Mouse (Mus musculus): ENCODE measurements around the gene Rasa4.
"Not testable (repeated sequence)": the region's sequence is repeated elsewhere in the genome, so short reads cannot be mapped to it uniquely, and the experiment has no call there.

Rasa4 gene

GRCm38 (mm10) chr5:136109042-136109441, 25.3 kb downstream of the Rasa4 start:
- no peak for DNase-seq (ENCODE audit: low spot score in 2 of 2)

GRCm38 (mm10) chr5:136113546-136113945, 29.8 kb downstream of the Rasa4 start:
- DNase-seq (ENCODE audit: low spot score in 2 of 2) = not testable (repeated sequence)

- peak; percentile 98 for DNase-seq (ENCODE audit: low spot score in 2 of 2)
Observed at GRCm38 (mm10) chr5:136115891-136116783, 32.4 kb downstream of the Rasa4 start, which contains the start of gene Polr2j. Gene Polr2j (plus strand): TSS chr5:136116631.

- DNase-seq (ENCODE audit: low spot score in 2 of 2) = no peak
Observed at GRCm38 (mm10) chr5:136116784-136117112, 33.0 kb downstream of the Rasa4 start.

GRCm38 (mm10) chr5:136122165-136122564, 38.4 kb downstream of the Rasa4 start:
- no peak for DNase-seq (ENCODE audit: low spot score in 2 of 2)

GRCm38 (mm10) chr5:136135571-136136291, 52.0 kb downstream of the Rasa4 start, which contains the start of the genes Lrwd1 and Alkbh4:
Gene Lrwd1 (minus strand): TSS chr5:136136074.
Gene Alkbh4 (plus strand): TSS chr5:136136146.
- DNase-seq (ENCODE audit: low spot score in 2 of 2) = peak; percentile 92 to 99

GRCm38 (mm10) chr5:136136292-136136990, 52.7 kb downstream of the Rasa4 start:
- DNase-seq (ENCODE audit: low spot score in 2 of 2) = peak in 1 of 2 experiments; percentile 39

- DNase-seq (ENCODE audit: low spot score in 2 of 2) = peak; percentile 61 to 86
Observed at GRCm38 (mm10) chr5:136137658-136138274, 54.0 kb downstream of the Rasa4 start.

- DNase-seq (ENCODE audit: low spot score in 2 of 2) = no peak
Observed at GRCm38 (mm10) chr5:136139393-136139792, 55.7 kb downstream of the Rasa4 start.

- no peak for DNase-seq (ENCODE audit: low spot score in 2 of 2)
Observed at GRCm38 (mm10) chr5:136140057-136140482, 56.4 kb downstream of the Rasa4 start.

GRCm38 (mm10) chr5:136142746-136143145, 59.0 kb downstream of the Rasa4 start:
- DNase-seq (ENCODE audit: low spot score in 2 of 2) = peak in 1 of 2 experiments; percentile 46

- peak in 1 of 2 experiments; percentile 63 for DNase-seq (ENCODE audit: low spot score in 2 of 2)
Observed at GRCm38 (mm10) chr5:136143161-136143755, 59.5 kb downstream of the Rasa4 start.

- no peak for DNase-seq (ENCODE audit: low spot score in 2 of 2)
Observed at GRCm38 (mm10) chr5:136144606-136145430, 61.1 kb downstream of the Rasa4 start.

- peak in 1 of 2 experiments; percentile 51 for DNase-seq (ENCODE audit: low spot score in 2 of 2)
Observed at GRCm38 (mm10) chr5:136146936-136147335, 63.2 kb downstream of the Rasa4 start.

GRCm38 (mm10) chr5:136147704-136148103, 64.0 kb downstream of the Rasa4 start:
- no peak for DNase-seq (ENCODE audit: low spot score in 2 of 2)

GRCm38 (mm10) chr5:136149134-136149576, 65.4 kb downstream of the Rasa4 start:
- peak; percentile 53 to 60 for DNase-seq (ENCODE audit: low spot score in 2 of 2)

- no peak for DNase-seq (ENCODE audit: low spot score in 2 of 2)
Observed at GRCm38 (mm10) chr5:136152365-136152764, 68.6 kb downstream of the Rasa4 start.

- no peak for DNase-seq (ENCODE audit: low spot score in 2 of 2)
Observed at GRCm38 (mm10) chr5:136155399-136155798, 71.7 kb downstream of the Rasa4 start.

- DNase-seq (ENCODE audit: low spot score in 2 of 2) = not testable (repeated sequence)
Observed at GRCm38 (mm10) chr5:136160084-136160483, 76.4 kb downstream of the Rasa4 start.
